Mouse (Mus musculus) liver, adult 2 months (tissue): ENCODE results near the gene Klf6.

ENCODE experiments used
- CTCF ChIP-seq: fragments of 200-500 bp; IDR thresholded peaks from 2 replicates; pipeline ENCODE4 v1.5.1; 2011; ENCODE audit warnings: low read depth, low read length, control low read depth
- POLR2A ChIP-seq: fragments of 200-500 bp; IDR thresholded peaks from 2 replicates; pipeline ENCODE4 v1.6.1; 2011; ENCODE audit warnings: low read length, control low read depth; ENCODE audit not compliant: insufficient read depth; ENCODE audit errors: extremely low read depth

DNA sequence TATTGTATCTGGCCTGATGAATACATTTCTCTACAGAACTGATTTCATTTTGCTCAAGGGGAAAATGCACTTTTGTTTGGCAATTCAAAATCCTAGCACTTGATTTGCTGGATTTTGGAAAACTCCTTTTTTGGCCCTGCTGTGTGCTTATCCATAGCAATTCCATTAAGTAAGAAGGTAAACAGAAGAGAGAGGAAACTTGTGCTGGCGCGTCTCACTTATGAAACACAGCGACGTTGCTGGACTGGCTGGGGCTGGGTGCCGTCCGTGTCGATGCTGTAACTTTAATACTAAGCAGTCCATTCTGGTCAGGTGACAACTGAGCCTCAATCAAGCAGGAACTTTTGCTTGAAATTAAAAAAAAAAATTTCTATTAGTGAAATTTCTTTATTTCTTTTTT is 8.6 kb downstream of the Klf6 start:
- TF ChIP-seq CTCF (no peak), POLR2A (no peak)
